Mouse (Mus musculus) hindbrain, embryonic 12.5 days (tissue): Measurements from ENCODE around the gene Vps26c. TPM values are rescaled to one million over a fixed set of nuclear protein-coding genes. Genes with fewer than 3 reads are reported as not detected.
"Not testable (repeated sequence)": the region's sequence is repeated elsewhere in the genome, so short reads cannot be mapped to it uniquely, and the experiment has no call there.

Experiments
- ATAC-seq: fragments of 200-750 bp; cut with Nextera tagmentation; 2 replicates; pipeline ENCODE4 v1.8.0; 2017; ENCODE audit warnings: moderate TSS enrichment; ENCODE audit not compliant: low FRiP score
- H3K27ac ChIP-seq: fragments of 300-500 bp; sonication (generic); 2 replicates; pipeline ENCODE4 v1.5.1; 2016; ENCODE audit warnings: mild to moderate bottlenecking
- H3K27me3 ChIP-seq: fragments of 300-500 bp; sonication (generic); 2 replicates; pipeline ENCODE4 v1.6.1; 2016; ENCODE audit warnings: mild to moderate bottlenecking
- H3K36me3 ChIP-seq: fragments of 300-500 bp; sonication (generic); 2 replicates; pipeline ENCODE4 v1.6.1; 2016; ENCODE audit warnings: mild to moderate bottlenecking
- H3K4me1 ChIP-seq: fragments of 300-500 bp; sonication (generic); 2 replicates; pipeline ENCODE4 v1.6.1; 2016
- H3K4me2 ChIP-seq: fragments of 300-500 bp; sonication (generic); replicated peaks from 2 replicates; pipeline ENCODE4 v1.6.1; 2016; ENCODE audit warnings: mild to moderate bottlenecking
- H3K4me3 ChIP-seq: fragments of 300-500 bp; sonication (generic); 2 replicates; pipeline ENCODE4 v1.5.1; 2016; ENCODE audit warnings: mild to moderate bottlenecking
- H3K9ac ChIP-seq: fragments of 300-500 bp; sonication (generic); 2 replicates; pipeline ENCODE4 v1.6.1; 2016; ENCODE audit warnings: mild to moderate bottlenecking, moderate library complexity
- H3K9me3 ChIP-seq: fragments of 300-500 bp; sonication (generic); replicated peaks from 2 replicates; pipeline ENCODE4 v1.6.1; 2016; ENCODE audit warnings: mild to moderate bottlenecking
- WGBS: fragments of 180-500 bp; shearing (Covaris S2); methylation state at CpG from one replicate; pipeline ENCODE4 v1.1.7; 2016; 5-methylcytosine and 5-hydroxymethylcytosine counted together
- polyA plus RNA-seq: library from polyadenylated mRNA; unstranded; fragments of >200 nt; fragmentation: Nextera tagmentation; extraction: Ambion mirVana; gene quantifications from 2 replicates; pipeline ENCODE4 v1.2.1, GENCODE M21; 2016

Vps26c gene
- polyA plus RNA-seq, 1 experiment from 2014 or later: 67.0 TPM

DNA sequence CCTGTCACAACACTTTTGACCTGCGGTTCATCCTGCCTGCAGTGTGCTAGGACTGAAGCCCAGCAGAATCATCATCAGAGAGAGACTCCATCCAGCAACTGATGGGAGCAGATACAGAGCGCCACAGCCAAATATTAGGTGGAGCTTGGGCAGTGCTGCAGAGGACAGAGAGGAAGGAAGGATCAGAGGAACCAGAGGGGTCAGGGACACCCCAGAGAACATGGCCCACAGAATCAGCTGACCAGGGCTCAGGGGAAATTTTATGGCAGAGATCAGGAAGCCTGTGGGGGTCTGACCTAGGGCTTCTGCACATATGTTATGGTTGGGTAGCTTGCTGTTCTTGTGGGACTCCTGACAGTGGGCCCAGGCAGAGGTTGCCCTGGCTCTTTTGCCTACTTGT, 9.0 kb downstream of the Vps26c start:
- Histone ChIP-seq H3K4me2 (no peak overlapping the region), H3K9me3 (no peaks in the 10 kb centered on the region), H3K4me1 (peaks cover 11% of the 10 kb centered on the region; the same call in 1 of the 2 replicates), H3K27ac (no peak overlapping the region), H3K9ac (no peak overlapping the region), H3K27me3 (no peaks in the 10 kb centered on the region), H3K36me3 (peaks cover 6% of the 10 kb centered on the region; the same call in 1 of the 2 replicates), H3K4me3 (no peak overlapping the region)
- 99% methylated on average over 2 of the region's 2 CpGs for WGBS
- no peak for ATAC-seq

DNA sequence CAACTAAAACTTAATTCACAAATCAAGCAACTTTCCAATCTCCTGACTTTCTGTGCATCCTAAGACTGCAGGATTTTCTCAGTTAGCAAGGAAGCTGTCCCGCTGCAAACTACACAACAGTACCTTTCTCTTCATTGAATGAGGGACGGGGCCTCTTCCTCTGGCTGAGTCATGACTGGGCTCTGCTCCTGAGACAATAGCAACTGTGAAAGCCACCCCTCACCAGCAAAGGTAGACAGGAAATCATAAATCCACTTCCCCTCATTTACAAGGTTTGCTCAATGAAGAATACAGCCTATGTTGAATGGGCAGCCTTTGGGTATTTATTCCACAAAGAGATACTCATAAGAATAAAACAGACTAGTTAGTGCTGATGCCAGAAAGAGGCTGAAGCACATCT, 16.6 kb downstream of the Vps26c start:
- no peak overlapping the region for H3K4me2 ChIP-seq
- 83% methylated on average over 2 of the region's 2 CpGs for WGBS
- no peak overlapping the region for H3K4me3 ChIP-seq
- no peaks in the 10 kb centered on the region for H3K27me3 ChIP-seq
- no peak overlapping the region for H3K9ac ChIP-seq
- H3K27ac ChIP-seq: no peak overlapping the region
- H3K36me3 ChIP-seq: peaks cover 51% of the 10 kb centered on the region
- H3K9me3 ChIP-seq: no peaks in the 10 kb centered on the region
- no peak for ATAC-seq
- no peaks in the 10 kb centered on the region for H3K4me1 ChIP-seq

GRCm38 (mm10) chr16:94508769-94509168, 17.9 kb downstream of the Vps26c start:
- Histone ChIP-seq H3K9me3 (no peaks in the 10 kb centered on the region), H3K27ac (no peak overlapping the region), H3K27me3 (no peaks in the 10 kb centered on the region), H3K36me3 (peaks cover 61% of the 10 kb centered on the region), H3K4me3 (no peak overlapping the region), H3K4me1 (no peaks in the 10 kb centered on the region), H3K4me2 (no peak overlapping the region), H3K9ac (no peak overlapping the region)
- no peak for ATAC-seq
- 92% methylated on average over 8 of the region's 8 CpGs for WGBS

GRCm38 (mm10) chr16:94507071-94507470, 19.6 kb downstream of the Vps26c start:
- no peaks in the 10 kb centered on the region for H3K4me1 ChIP-seq
- H3K4me2 ChIP-seq: no peak overlapping the region
- no peak for ATAC-seq
- no peak overlapping the region for H3K4me3 ChIP-seq
- H3K9ac ChIP-seq: no peak overlapping the region
- no peaks in the 10 kb centered on the region for H3K9me3 ChIP-seq
- no peaks in the 10 kb centered on the region for H3K27me3 ChIP-seq
- no peak overlapping the region for H3K27ac ChIP-seq
- WGBS: 92% methylated on average over 2 of the region's 2 CpGs
- H3K36me3 ChIP-seq: peaks cover 75% of the 10 kb centered on the region

DNA sequence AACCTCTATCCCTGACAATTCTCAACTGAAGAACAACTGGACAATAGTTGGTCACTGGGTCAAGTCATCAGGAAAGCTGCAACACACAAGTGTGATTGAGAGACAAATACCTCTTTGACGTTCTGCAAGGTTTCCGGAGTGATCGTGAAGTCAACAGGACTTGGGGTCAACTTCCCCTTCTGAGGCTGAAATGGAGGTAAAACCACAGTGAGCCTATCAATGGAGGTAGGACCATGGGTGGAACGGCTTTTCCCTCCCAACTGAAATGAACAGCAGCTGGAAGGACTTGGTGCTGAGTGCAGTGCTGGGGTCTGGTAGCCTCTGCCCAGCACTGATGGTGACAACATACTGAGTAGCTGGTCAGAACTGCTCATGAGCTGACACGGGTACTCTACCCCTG, 22.4 kb downstream of the Vps26c start:
- 95% methylated on average over 5 of the region's 5 CpGs for WGBS
- H3K4me2 ChIP-seq: no peak overlapping the region

DNA sequence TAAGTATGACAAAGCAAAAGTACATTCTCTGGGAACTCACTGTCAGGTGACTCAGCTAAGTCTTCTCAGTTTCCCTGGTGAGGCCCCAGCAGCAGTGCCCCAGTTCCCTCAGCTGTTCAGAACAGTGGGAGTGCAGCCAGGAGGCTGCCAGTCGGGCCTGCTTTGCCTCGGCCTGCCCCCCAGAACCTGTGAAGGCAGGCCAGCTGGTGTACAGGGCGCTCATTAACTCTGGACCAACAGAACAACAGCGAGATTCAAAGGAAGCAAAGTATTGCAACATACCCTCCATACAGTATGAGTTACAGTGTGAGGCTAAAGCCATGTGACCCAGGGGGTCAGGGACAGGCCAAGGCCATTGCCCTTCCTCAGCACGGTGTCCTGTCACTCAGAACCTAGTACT, 28.7 kb downstream of the Vps26c start:
- 87% methylated on average over 5 of the region's 5 CpGs for whole genome bisulfite sequencing
- no peaks in the 10 kb centered on the region for H3K27me3 ChIP-seq
- no peak for ATAC-seq
- H3K9me3 ChIP-seq: no peaks in the 10 kb centered on the region
- H3K4me2 ChIP-seq: no peak overlapping the region
- no peak overlapping the region for H3K27ac ChIP-seq
- no peak overlapping the region for H3K4me3 ChIP-seq
- H3K4me1 ChIP-seq: no peaks in the 10 kb centered on the region
- peaks cover 68% of the 10 kb centered on the region for H3K36me3 ChIP-seq
- H3K9ac ChIP-seq: no peak overlapping the region

More for the DNA sequence above, 22.4 kb downstream of the Vps26c start:
- Histone ChIP-seq H3K27me3 (no peaks in the 10 kb centered on the region), H3K36me3 (peaks cover 78% of the 10 kb centered on the region), H3K9me3 (no peaks in the 10 kb centered on the region), H3K4me3 (no peak overlapping the region), H3K9ac (no peak overlapping the region), H3K27ac (no peak overlapping the region), H3K4me1 (no peaks in the 10 kb centered on the region)
- no peak for ATAC-seq

GRCm38 (mm10) chr16:94497176-94497575, 29.5 kb downstream of the Vps26c start:
- not testable (repeated sequence) for H3K27me3 ChIP-seq, H3K4me1 ChIP-seq, H3K4me3 ChIP-seq, H3K9ac ChIP-seq, ATAC-seq, H3K9me3 ChIP-seq, H3K27ac ChIP-seq, H3K4me2 ChIP-seq
- H3K36me3 ChIP-seq: peaks cover 61% of the 10 kb centered on the region
- 98% methylated on average over 7 of the region's 7 CpGs for WGBS

DNA sequence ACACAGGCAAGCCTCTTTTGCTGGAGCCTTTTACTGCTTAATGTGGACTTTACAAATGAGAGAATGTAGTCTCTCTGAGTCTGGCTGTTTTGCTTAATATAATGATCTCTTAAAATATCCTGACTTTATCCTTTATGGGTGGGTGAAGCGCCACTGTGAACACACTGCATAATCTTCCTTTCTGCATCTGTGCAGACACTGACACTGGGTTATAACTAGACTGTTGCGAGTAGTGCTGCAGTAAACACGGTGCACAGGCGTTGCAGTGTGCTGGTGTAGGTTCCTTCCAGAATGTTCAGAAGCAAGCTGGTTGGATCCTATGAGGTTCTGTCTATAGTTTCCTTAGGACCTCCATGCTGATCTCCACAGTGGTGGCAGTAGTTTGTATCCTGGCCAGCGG, 37.3 kb downstream of the Vps26c start:
- H3K9me3 ChIP-seq: no peaks in the 10 kb centered on the region
- no peak for ATAC-seq
- H3K4me2 ChIP-seq: no peak overlapping the region
- no peaks in the 10 kb centered on the region for H3K36me3 ChIP-seq
- no peaks in the 10 kb centered on the region for H3K4me1 ChIP-seq
- no peak overlapping the region for H3K27ac ChIP-seq
- no peak overlapping the region for H3K9ac ChIP-seq
- no peak overlapping the region for H3K4me3 ChIP-seq
- H3K27me3 ChIP-seq: no peaks in the 10 kb centered on the region
- 93% methylated on average over 5 of the region's 5 CpGs for WGBS

DNA sequence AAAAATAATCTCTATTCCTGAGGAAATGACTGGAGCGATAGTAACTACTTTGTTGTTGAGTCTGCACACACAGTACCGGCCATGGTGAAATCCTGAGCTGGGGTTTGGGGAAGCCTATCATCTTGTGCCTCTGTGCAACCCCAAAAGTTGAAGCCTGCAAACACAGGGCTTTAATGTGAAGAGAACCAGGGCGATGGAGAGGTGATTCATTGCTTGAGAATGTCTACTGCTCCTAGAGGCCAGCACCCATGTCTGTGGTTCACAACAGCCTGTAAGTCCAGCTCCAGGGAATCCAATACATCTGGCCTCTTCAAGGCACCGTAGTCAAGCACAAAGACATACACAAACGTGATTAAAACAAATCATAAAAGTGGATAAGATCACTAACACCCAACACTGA, 39.3 kb downstream of the Vps26c start:
- Histone ChIP-seq H3K4me3 (no peak overlapping the region), H3K4me1 (no peaks in the 10 kb centered on the region), H3K36me3 (no peaks in the 10 kb centered on the region), H3K4me2 (no peak overlapping the region), H3K27ac (no peak overlapping the region), H3K9ac (no peak overlapping the region), H3K27me3 (no peaks in the 10 kb centered on the region), H3K9me3 (no peaks in the 10 kb centered on the region)
- ATAC-seq: no peak
- 86% methylated on average over 5 of the region's 5 CpGs for WGBS

DNA sequence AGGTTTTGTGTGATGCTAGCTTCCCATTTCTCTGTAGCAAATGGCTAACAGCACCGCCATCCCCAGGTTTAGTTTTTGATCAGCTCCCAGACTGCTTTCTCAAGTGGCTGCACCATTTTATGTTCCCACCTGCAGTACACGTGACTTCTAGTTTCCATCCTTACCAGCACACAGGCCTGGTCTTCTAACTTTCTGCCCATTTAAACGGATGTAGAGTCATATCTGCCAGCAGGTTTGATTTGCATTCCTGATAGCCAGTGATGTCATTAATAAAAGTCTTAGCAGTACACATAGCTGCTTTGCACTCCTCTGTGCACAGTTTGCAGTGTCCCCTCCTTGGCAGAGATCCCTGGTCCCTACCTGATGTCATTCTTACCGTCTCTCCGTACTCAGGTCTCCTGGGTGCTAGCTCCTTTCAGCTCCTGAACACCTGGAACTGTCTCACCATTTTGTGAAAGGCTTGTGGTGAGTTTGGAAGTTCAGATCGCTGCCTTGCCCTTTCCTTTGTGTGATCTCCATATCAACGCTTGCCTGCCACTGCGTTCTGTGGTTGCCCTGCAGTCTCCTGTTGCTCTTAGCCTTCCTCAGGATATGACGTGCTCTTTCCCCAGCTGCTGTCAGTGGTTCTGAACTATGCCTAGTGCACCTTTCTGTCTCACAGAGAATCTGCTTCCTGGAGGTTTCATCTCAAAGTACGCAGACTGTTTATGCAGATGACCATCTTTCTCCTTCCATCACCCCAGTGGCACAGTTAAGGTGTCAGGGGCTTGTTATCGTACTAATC, 41.7 kb downstream of the Vps26c start:
- H3K36me3 ChIP-seq: no peaks in the 10 kb centered on the region
- H3K4me3 ChIP-seq: no peak overlapping the region
- H3K27me3 ChIP-seq: no peaks in the 10 kb centered on the region
- ATAC-seq: no peak
- no peak overlapping the region for H3K9ac ChIP-seq
- H3K27ac ChIP-seq: no peak overlapping the region
- WGBS: 83% methylated on average over 11 of the region's 11 CpGs
- H3K4me2 ChIP-seq: no peak overlapping the region
- H3K4me1 ChIP-seq: no peaks in the 10 kb centered on the region
- no peaks in the 10 kb centered on the region for H3K9me3 ChIP-seq

DNA sequence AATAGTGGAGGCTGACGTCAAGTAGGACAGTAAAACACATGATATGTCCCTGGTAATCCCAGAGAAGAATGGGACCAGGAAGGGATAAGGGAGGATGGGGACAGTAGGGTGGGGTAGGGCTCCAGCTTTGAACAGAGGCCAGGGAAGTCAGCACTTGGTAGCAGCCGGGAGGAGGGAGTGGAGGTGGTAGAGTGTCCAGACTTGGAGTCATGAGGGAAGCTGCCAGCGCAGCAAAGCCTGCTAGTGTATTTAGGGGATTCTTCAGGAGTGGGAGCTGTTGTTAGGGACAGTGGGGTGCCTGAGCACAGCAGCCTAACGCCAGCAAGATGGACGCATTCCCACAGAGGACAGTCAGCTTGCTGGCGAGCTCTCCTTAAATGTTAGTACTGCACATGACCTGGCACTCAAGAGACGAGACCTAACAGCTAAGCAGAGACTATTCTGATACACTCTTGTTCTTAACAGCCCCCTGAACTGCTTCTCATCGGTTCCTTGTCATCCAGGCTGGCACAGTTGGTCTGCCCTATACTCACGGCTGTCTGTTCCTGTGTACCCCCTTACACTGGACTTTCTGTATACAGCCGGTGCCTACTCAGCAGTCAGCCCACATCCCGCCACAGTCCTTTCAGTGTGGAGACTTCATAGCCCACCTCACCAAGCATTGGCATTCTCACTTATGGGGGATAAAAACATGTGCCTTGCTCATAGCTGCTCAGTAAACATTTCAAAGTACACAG, 53.4 kb downstream of the Vps26c start:
- H3K9ac ChIP-seq: no peak overlapping the region
- H3K4me2 ChIP-seq: no peak overlapping the region
- H3K27ac ChIP-seq: peak overlapping the region; percentile 62
- WGBS: 80% methylated on average over 11 of the region's 11 CpGs
- no peaks in the 10 kb centered on the region for H3K9me3 ChIP-seq
- ATAC-seq: no peak
- no peaks in the 10 kb centered on the region for H3K4me1 ChIP-seq
- no peak overlapping the region for H3K4me3 ChIP-seq
- H3K36me3 ChIP-seq: peaks cover 42% of the 10 kb centered on the region
- no peaks in the 10 kb centered on the region for H3K27me3 ChIP-seq

DNA sequence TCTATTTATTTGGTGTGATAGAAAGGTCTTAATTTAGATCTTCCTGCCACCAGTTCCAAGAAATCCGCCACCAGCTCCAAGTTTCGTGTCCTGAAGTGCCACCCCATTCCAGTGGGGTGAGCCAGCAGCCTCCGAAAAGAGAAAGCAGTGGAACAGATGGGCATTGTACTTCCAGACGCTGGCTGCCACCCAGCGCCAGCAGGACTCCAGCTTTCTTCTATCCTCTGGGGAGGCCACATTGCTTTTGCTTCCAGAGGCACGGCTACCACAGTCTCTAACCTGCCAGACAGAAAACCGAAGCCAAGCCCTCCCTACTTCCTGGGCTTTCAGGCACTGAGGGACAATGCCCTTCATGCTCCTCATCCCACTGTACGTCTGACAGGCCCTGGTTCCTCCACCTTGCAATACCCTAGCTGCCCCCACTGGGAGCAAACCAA, 54.1 kb downstream of the Vps26c start:
- Histone ChIP-seq H3K4me2 (no peak overlapping the region), H3K9me3 (no peaks in the 10 kb centered on the region), H3K27ac (peak overlapping the region; percentile 62), H3K9ac (no peak overlapping the region), H3K4me3 (no peak overlapping the region), H3K27me3 (no peaks in the 10 kb centered on the region), H3K4me1 (no peaks in the 10 kb centered on the region), H3K36me3 (peaks cover 47% of the 10 kb centered on the region)
- peak; percentile 55 for ATAC-seq
- 50% methylated on average over 8 of the region's 8 CpGs for WGBS

DNA sequence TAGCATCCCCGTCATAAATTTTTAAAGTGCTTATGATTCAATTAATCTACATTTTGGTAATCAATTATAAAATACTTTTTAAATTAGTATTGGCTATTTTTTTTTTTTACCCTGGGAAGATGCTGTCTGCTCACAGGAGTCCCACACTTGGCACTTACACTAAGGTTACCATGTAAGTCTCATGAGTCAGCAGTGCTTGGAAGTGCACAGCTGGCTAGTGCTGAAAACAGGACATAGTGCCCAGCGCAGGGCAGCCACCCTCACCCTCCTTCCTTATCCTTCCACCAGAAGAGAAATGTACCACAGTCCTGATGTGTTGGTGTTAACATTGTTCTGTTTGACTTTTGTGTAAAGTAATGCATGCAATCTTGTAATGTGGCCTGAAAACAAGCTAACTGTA, 58.2 kb downstream of the Vps26c start:
- Histone ChIP-seq H3K9ac (no peak overlapping the region), H3K27me3 (no peaks in the 10 kb centered on the region), H3K36me3 (peaks cover 82% of the 10 kb centered on the region), H3K9me3 (no peaks in the 10 kb centered on the region), H3K4me2 (no peak overlapping the region), H3K4me3 (no peak overlapping the region), H3K4me1 (no peaks in the 10 kb centered on the region), H3K27ac (no peak overlapping the region)
- WGBS: 97% methylated on average over 2 of the region's 2 CpGs
- no peak for ATAC-seq
